Mouse (Mus musculus) E14TG2a.4 (cell line): ENCODE results near the gene Vav3.

ENCODE experiments used
- CTCF ChIP-seq: conservative IDR thresholded peaks from 2 replicates; pipeline ENCODE4 v1.5.1; 2014; ENCODE audit warnings: low read length
- NANOG ChIP-seq: IDR thresholded peaks from 2 replicates; pipeline ENCODE4 v1.6.1; 2014; ENCODE audit warnings: borderline replicate concordance, low read length, mixed read lengths
- POU5F1 ChIP-seq: IDR thresholded peaks from 2 replicates; pipeline ENCODE4 v1.6.1; 2014; ENCODE audit warnings: low read length, borderline replicate concordance

- TF ChIP-seq CTCF (no peak), POU5F1 (no peak), NANOG (no peak)
These were observed at the start of gene Vav3 for GRCm38 (mm10) chr3:109340274-109341070.
